Mouse (Mus musculus) T-helper 2 cell (primary cell): ENCODE data around the gene Vps26c.

Source experiments
- in situ Hi-C: fragments of 300-600 bp; cut with MboI, MseI; formaldehyde crosslinking; loops from one replicate; pipeline ENCODE4 v1.15.1; 2025; ENCODE audit warnings: high pct_unique_total_duplicates

Vps26c gene

DNA sequence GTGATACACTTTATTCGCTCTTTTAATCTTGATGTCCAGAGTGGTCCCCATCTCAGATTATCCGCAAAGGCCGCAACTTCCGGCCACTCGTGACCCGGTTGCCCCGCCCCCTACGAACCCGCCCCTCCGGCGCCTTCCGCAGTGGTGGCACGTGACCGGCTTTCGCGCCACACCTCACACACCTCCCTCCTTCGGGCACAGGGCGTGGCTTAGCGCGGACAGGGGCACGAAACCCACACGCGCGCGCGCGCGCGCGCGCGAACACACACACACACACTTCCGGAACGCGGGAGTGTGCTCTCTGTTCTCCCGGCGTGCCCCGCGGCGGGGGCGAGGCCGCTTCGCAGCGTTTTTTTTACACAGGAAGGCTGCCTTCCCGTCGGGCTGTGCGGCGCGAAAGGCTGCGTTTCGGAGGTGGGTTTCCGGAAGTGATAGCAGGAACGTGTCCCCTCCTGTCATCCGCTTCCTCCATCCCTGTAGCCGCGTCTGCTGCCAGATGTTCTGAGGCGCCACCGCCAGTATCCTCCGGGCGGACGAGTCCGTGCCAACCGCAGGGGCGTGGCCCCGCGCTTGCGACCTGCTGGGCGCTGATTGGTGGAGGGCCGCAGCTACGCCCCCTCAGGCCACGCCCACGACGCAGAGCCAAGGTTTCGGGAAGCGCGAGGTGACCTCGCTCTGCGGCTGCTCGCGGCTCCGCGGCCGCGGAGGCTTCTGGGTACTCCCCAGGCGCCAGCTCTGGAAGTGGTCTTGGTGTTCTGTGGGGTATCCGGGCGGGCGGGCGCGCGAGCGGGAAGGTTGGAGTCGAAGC lies at the start of gene Vps26c:
TSS of gene Vps26c (minus strand) at position 487 of the 808 bp plus-strand sequence.
- in situ Hi-C loops = loop anchor here (5.0 kb wide), 1 partner anchor 36 kb away; no protein-coding TSS in a partner anchor

- in situ Hi-C loops = no loop called here
Observed at GRCm38 (mm10) chr16:94575757-94576156, 49.1 kb upstream of the Vps26c start.

- in situ Hi-C loops = no loop called here
Observed at GRCm38 (mm10) chr16:94574718-94575094, 48.1 kb upstream of the Vps26c start.

DNA sequence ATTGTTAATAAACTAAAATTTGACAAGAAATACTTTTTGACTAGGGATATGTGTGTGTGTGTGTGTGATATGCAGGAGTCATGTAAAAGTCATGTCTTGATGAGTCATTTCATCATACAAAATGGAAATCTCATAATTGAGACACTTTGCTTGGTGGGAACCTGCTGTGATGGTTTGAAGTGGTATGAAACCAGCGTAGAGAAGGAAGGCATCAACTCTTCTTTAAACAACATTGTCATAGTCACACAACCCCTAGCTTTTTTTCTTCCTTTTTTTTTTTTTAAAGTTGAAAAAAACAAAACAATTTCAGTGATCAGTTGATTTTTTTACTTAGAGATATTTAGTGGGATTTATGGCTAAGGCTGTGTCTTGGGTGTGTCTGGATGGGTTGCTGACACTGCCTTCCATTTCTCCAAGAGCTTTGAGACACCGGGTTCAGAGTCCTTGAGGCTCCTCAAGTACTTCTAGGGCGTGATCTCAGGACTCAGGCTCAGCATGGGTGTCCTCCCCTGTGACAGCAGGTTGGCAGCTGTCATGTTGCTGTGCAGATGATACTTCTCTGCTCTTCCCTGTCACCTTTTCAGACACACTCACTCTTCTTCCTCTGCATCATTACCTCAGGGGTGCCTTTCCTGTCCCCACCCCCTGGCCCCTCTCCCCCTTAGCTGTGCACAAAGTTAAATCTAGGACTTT lies 47.5 kb upstream of the Vps26c start:
- in situ Hi-C loops = no loop called here

DNA sequence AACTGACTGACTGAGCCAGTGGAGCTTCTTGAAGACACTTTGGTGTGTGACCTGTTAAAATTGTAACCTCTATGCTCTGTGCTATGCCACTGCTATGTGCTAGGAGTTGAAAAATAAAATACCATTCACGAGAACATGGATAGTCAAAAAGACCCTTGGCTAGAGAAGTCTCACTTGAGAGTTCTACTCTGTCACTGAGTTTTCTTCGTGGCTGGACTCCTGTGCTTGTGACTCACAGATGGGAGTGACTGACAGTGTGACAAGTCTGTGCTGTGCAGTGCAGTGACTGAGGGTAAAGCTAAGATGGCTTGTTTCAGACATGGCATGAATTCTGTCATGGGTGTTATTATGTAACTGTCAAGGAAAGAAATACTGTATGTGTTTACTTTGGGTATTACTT lies 45.8 kb upstream of the Vps26c start:
- in situ Hi-C loops = no loop called here

GRCm38 (mm10) chr16:94571111-94571993 lies 44.7 kb upstream of the Vps26c start:
- in situ Hi-C loops = no loop called here

GRCm38 (mm10) chr16:94570361-94571041 lies 43.9 kb upstream of the Vps26c start:
- in situ Hi-C loops = no loop called here

GRCm38 (mm10) chr16:94569229-94570176 lies 42.9 kb upstream of the Vps26c start, which contains the start of gene Dyrk1a:
Dyrk1a (plus strand) TSS chr16:94570010.
- in situ Hi-C loops = loop anchor here (10.0 kb wide), 2 partner anchors 45 to 425 kb away; partner anchors contain the start of gene Kcnj6

GRCm38 (mm10) chr16:94568335-94569228 lies 42.0 kb upstream of the Vps26c start:
- in situ Hi-C loops = loop anchor here (10.0 kb wide), 2 partner anchors 46 to 426 kb away; partner anchors contain the start of gene Kcnj6

GRCm38 (mm10) chr16:94567751-94568150 lies 41.1 kb upstream of the Vps26c start:
- in situ Hi-C loops = loop anchor here (10.0 kb wide), 2 partner anchors 47 to 427 kb away; partner anchors contain the start of gene Kcnj6

DNA sequence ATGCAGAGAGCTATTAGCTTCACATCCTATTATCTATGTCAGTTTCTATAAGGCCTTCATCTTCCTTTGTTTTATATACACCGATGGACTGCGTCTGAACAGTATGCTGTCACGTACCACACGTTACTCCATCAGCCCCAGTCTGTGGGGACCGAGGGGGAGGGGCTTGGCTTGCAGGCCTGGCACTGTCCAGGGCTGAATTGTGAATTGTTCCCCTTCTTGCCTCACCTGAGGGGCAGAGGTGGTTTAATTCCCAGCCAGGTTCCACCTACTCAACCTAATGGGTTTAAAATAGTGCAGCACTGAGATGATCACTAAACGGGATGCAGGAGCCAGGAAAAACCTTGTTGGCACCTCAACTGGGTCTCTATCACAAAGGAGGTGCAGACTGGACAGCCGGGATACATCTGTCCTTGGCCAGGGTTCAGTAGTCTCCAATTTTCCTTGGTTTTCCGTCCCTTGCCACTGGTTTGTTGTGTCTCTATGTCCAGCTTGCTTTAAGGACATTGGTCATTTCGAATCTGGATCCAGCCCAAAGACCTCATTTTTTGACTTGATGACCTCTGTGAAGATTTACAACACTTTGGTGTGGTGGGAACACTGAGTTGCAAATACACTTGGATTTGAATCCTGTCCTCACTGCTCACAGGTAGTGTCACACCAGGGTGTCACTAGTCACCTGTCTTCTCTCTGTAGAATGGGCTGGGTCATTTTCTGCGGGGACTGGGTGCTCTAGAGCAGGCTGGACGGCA lies 40.4 kb upstream of the Vps26c start:
- in situ Hi-C loops = loop anchor here (10.0 kb wide), 2 partner anchors 48 to 428 kb away; partner anchors contain the start of gene Kcnj6

DNA sequence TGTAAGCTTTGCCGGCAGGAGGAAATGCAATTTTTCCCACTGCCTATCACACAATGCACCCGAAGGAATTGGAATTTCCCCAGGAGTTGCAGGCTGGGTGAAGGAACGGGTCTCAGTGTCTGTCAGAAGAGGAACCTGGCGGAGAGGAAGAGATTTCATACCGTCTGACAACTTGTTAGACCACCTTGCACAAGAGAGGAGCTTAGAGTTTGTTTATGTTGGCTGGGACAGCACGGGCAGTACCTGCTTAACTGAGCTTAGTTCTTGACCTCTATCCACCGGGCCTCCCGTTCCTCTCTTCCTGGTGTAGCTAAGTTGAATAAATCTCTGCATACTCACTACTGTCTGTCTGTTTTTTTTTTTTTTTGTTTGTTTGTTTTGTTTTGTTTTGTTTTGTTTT lies 39.5 kb upstream of the Vps26c start:
- in situ Hi-C loops = loop anchor here (10.0 kb wide), 2 partner anchors 49 to 429 kb away; partner anchors contain the start of gene Kcnj6

- in situ Hi-C loops = loop anchor here (5.0 to 10.0 kb wide), 3 partner anchors 33 to 434 kb away; partner anchors contain the start of genes Kcnj6 and Vps26c
Observed at GRCm38 (mm10) chr16:94560618-94561017, 34.0 kb upstream of the Vps26c start.

- in situ Hi-C loops = loop anchor here (5.0 to 10.0 kb wide), 4 partner anchors 32 to 1625 kb away; partner anchors contain the start of genes Kcnj6 and Vps26c
Observed at GRCm38 (mm10) chr16:94559782-94560181, 33.2 kb upstream of the Vps26c start.

DNA sequence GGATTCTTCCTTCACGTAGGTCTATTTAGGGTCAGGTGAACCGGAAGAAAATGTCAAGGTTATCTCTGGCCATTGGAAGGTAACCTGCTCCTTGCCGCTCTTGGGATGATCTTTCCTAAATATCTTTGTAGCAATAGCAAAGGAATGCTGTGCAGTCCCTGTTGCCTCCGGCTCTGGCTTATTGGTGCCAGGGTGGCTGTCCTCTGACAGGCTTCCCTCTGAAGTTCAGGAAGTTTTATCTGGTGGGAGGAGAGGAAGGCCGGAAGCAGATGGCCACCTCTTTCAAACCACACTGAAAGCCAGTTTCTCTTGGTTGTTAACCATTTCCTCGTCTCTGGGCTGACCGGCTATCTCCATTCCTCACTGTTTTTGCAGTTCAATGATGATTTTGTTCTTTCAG lies 32.7 kb upstream of the Vps26c start:
- in situ Hi-C loops = loop anchor here (10.0 kb wide), 1 partner anchor 1624 kb away; no protein-coding TSS in a partner anchor

DNA sequence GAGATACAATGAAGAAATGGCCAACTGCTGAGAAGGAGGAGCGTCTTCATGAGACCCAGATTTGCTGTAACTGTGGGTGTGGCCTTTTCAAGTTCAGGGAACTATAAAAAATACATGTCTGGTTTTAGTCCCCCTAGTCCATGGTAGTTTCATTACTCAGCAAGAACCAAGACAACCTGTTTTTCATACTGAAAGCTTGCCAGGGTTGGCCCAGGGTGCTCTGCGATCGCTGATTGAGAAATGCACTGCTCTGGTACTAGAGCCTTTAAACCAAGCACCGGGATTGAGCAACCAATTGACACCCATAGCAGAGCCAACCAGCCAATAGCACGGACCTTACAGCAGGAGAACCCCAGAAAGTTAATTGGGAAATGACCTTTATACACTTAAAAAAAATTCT lies 29.6 kb upstream of the Vps26c start:
- in situ Hi-C loops = loop anchor here (10.0 kb wide), 1 partner anchor 1621 kb away; no protein-coding TSS in a partner anchor

GRCm38 (mm10) chr16:94555346-94555745 lies 28.7 kb upstream of the Vps26c start:
- in situ Hi-C loops = loop anchor here (10.0 kb wide), 1 partner anchor 1621 kb away; no protein-coding TSS in a partner anchor
